Mouse (Mus musculus) liver, embryonic 14.5 days (tissue): ENCODE data around the gene Ngrn. TPM values are rescaled to one million over a fixed set of nuclear protein-coding genes. Genes with fewer than 3 reads are reported as not detected.

Source experiments
- ATAC-seq: fragments of 200-750 bp; cut with Nextera tagmentation; 2 replicates; pipeline ENCODE4 v1.8.0; 2017; ENCODE audit warnings: moderate number of reproducible peaks, mild to moderate bottlenecking, moderate library complexity; ENCODE audit not compliant: insufficient read depth
- DNase-seq, 3 experiments: peaks; one replicate each; pipeline ENCODE4 v3.0.0-alpha.2; 2012 to 2013; ENCODE audit warnings: low read depth in 3 of 3, low spot score in 3 of 3
- H3K27ac ChIP-seq: fragments of 300-500 bp; sonication (generic); 2 replicates; pipeline ENCODE4 v1.5.1; 2014; ENCODE audit warnings: moderate library complexity, mild to moderate bottlenecking, control low read depth, inconsistent platforms
- H3K27me3 ChIP-seq: fragments of 300-500 bp; sonication (generic); 2 replicates; pipeline ENCODE4 v1.6.1; 2014; ENCODE audit warnings: mild to moderate bottlenecking, low read length, moderate library complexity; ENCODE audit not compliant: control insufficient read depth, insufficient read depth
- H3K36me3 ChIP-seq: fragments of 300-500 bp; sonication (generic); replicated peaks from 2 replicates; pipeline ENCODE4 v1.6.1; 2014; ENCODE audit warnings: low read depth; ENCODE audit not compliant: control insufficient read depth, insufficient read depth
- H3K4me1 ChIP-seq, 2 experiments: fragments of 200-500 bp in 1 of 2; fragments of 300-500 bp in 1 of 2; sonication (generic) in 1 of 2; replicated peaks; 2 replicates each; pipeline ENCODE4 v1.6.1; 2012 to 2014; ENCODE audit warnings: antibody characterized with exemption in 1 of 2, inconsistent platforms in 1 of 2, low read length in 1 of 2; ENCODE audit not compliant: control insufficient read depth in 2 of 2, insufficient read depth in 2 of 2
- H3K4me2 ChIP-seq: fragments of 300-500 bp; sonication (generic); 2 replicates; pipeline ENCODE4 v1.6.1; 2014; ENCODE audit warnings: low read depth, mild to moderate bottlenecking, control low read depth, moderate library complexity
- H3K4me3 ChIP-seq, 2 experiments: fragments of 200-500 bp in 1 of 2; fragments of 300-500 bp in 1 of 2; sonication (generic) in 1 of 2; 2 replicates each; pipeline ENCODE4 v1.5.1; 2012 to 2014; ENCODE audit warnings: low read depth in 2 of 2, low read length in 2 of 2, mild to moderate bottlenecking in 2 of 2, control low read depth in 1 of 2, inconsistent platforms in 1 of 2, moderate library complexity in 1 of 2; ENCODE audit not compliant: insufficient read depth in 1 of 2
- H3K9ac ChIP-seq: fragments of 300-500 bp; sonication (generic); replicated peaks from 2 replicates; pipeline ENCODE4 v1.6.1; 2014; ENCODE audit warnings: mild to moderate bottlenecking, control low read depth, moderate library complexity
- H3K9me3 ChIP-seq: fragments of 300-500 bp; sonication (generic); 2 replicates; pipeline ENCODE4 v1.6.1; 2016; ENCODE audit warnings: low read length, mixed read lengths; ENCODE audit not compliant: control insufficient read depth
- CTCF ChIP-seq: IDR thresholded peaks from 2 replicates; pipeline ENCODE4 v1.5.1; 2016; ENCODE audit warnings: antibody characterized with exemption, low read depth, control low read depth
- EP300 ChIP-seq: IDR thresholded peaks from 2 replicates; pipeline ENCODE4 v1.6.1; 2016; ENCODE audit warnings: antibody characterized with exemption, low read depth
- WGBS: fragments of 180-500 bp; shearing (Covaris S2); extraction: QIAGEN DNeasy Blood & Tissue Kit; methylation state at CpG from one replicate; pipeline ENCODE4 v1.1.7; 2014; ENCODE audit not compliant: insufficient replicate concordance; 5-methylcytosine and 5-hydroxymethylcytosine counted together
- polyA plus RNA-seq, 2 experiments: library from polyadenylated mRNA; depleted of rRNA in 1 of 2; stranded (reverse) in 1 of 2; unstranded in 1 of 2; fragments of >200 nt; fragmentation: Nextera tagmentation in 1 of 2; extraction: Ambion mirVana in 1 of 2; gene quantifications; 2 replicates each; pipeline versions ENCODE4 v1.2.1 to v1.2.3; 2012 to 2014

Ngrn gene
- polyA plus RNA-seq, 2 experiments, result 21.4 to 26.7 TPM

- no peaks in the 10 kb centered on the region for H3K27me3 ChIP-seq
- no peaks in the 10 kb centered on the region for H3K36me3 ChIP-seq
- WGBS, result 50% methylated on average over 2 of the region's 2 CpGs
- peaks cover 5 to 9% of the 10 kb centered on the region in 2 experiments; a peak in 3 of 4 replicates for H3K4me1 ChIP-seq
- peak; percentile 39; the same call in 1 of the 2 replicates for TF ChIP-seq CTCF
- TF ChIP-seq EP300, result no peak
- H3K4me3 ChIP-seq, result no peak overlapping the region
- no peak for DNase-seq
- H3K9ac ChIP-seq, result no peak overlapping the region
- no peak overlapping the region for H3K4me2 ChIP-seq
- no peak for ATAC-seq
- H3K9me3 ChIP-seq, result no peaks in the 10 kb centered on the region
- no peak overlapping the region for H3K27ac ChIP-seq
Observed at GRCm38 (mm10) chr7:80255981-80256380, 5.0 kb upstream of the Ngrn start.

- ATAC-seq, result no peak
- TF ChIP-seq EP300 (no peak), CTCF (no peak)
- H3K27ac ChIP-seq, result no peak overlapping the region
- no peak for DNase-seq
- no peak overlapping the region for H3K4me3 ChIP-seq
- H3K36me3 ChIP-seq, result no peaks in the 10 kb centered on the region
- peaks cover 12 to 15% of the 10 kb centered on the region in 2 experiments for H3K4me1 ChIP-seq
- WGBS, result 49% methylated on average over 2 of the region's 2 CpGs
- H3K9ac ChIP-seq, result no peak overlapping the region
- H3K27me3 ChIP-seq, result no peaks in the 10 kb centered on the region
- H3K9me3 ChIP-seq, result no peaks in the 10 kb centered on the region
- no peak overlapping the region for H3K4me2 ChIP-seq
Observed at GRCm38 (mm10) chr7:80257706-80258105, 3.3 kb upstream of the Ngrn start.

- H3K9me3 ChIP-seq, result no peaks in the 10 kb centered on the region
- ATAC-seq (peak; percentile 71), DNase-seq (peak in 1 of 3 experiments; percentile 40)
- no peaks in the 10 kb centered on the region for H3K27me3 ChIP-seq
- peaks cover 27% of the 10 kb centered on the region for H3K36me3 ChIP-seq
- peak overlapping the region; percentile 87 for H3K4me2 ChIP-seq
- H3K27ac ChIP-seq, result peak overlapping the region; percentile 68
- 1% methylated on average over 32 of the region's 32 CpGs for WGBS
- peak overlapping the region; percentile 85 for H3K9ac ChIP-seq
- TF ChIP-seq EP300 (no peak), CTCF (no peak)
- H3K4me3 ChIP-seq, result peak overlapping the region; percentile 88 to 91
- peaks cover 7 to 9% of the 10 kb centered on the region in 2 experiments for H3K4me1 ChIP-seq
Observed at GRCm38 (mm10) chr7:80261372-80261990, 466 bp downstream of the Ngrn start.

DNA sequence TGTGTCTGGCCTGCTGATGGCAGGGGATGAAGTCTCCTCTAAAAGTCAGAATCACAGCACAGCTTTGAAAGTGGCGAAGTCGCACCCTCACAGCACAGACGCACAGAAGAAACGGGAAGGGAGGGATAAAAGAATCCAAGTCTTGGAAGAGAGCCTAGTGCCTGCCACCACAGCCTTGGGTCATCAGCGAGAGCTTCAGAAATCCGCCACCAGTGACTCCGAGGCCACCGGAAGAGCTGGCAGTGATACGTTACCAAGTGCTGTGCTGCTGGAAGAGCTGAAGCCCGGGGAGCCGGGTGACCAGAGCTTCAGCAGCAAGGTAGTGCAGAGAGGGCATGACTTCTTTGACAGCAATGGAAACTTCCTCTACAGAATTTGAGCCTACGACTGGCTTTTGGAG lies 3.6 kb downstream of the Ngrn start:
- Histone ChIP-seq H3K4me3 (no peak overlapping the region), H3K27ac (no peak overlapping the region), H3K9ac (no peak overlapping the region), H3K4me2 (no peak overlapping the region), H3K36me3 (peaks cover 27% of the 10 kb centered on the region), H3K4me1 (peaks cover 13 to 15% of the 10 kb centered on the region in 2 experiments), H3K27me3 (no peaks in the 10 kb centered on the region), H3K9me3 (no peaks in the 10 kb centered on the region)
- DNase-seq (no peak), ATAC-seq (no peak)
- WGBS, result 89% methylated on average over 12 of the region's 12 CpGs
- no peak for TF ChIP-seq EP300
- TF ChIP-seq CTCF, result no peak

DNA sequence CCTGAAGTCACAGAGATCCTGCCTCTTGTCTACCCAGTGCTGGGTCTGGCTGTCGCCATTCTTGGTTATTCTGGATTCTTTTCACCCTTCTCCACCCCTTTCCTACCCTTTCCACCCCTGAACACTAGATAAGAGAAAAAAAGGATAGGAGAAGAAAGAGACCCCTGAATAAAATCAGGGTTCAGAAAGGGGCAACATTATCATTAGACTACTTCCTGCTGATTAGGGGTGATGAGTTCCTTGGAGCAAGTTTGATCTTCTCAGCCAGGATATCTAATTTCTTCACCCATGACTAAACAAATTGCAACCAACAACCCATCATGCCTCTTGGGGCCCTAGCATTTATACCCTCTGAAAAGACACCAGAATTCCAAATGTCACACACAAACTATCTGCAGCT lies 6.7 kb downstream of the Ngrn start:
- Histone ChIP-seq H3K9ac (no peak overlapping the region), H3K27me3 (no peaks in the 10 kb centered on the region), H3K9me3 (no peaks in the 10 kb centered on the region), H3K4me1 (peaks cover 10 to 13% of the 10 kb centered on the region in 2 experiments), H3K4me3 (no peak overlapping the region), H3K36me3 (peaks cover 27% of the 10 kb centered on the region), H3K4me2 (no peak overlapping the region), H3K27ac (no peak overlapping the region)
- 50% methylated on average over 1 of the region's 1 CpGs for WGBS
- TF ChIP-seq CTCF, result no peak
- no peak for TF ChIP-seq EP300
- no peak for DNase-seq
- no peak for ATAC-seq
